Mouse (Mus musculus): Measurements from ENCODE around the gene Crhbp.

DNA sequence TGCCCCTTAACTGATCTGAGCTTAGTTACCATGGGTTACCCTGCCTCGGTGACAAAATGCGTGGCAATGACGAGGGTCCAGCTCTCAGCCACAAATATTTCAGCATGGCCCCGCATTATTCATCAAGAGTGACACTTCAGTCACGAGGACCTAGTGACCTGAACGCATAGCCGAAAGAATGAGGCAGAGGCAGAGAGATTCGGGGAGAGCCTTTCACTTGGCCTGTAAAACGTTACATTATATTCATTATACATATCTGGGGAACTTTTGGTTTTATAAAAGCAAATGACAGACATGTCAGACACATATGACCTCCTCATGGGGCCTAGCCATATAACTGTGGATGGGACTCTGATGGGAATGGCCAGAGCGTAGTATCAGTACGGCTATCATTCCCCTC, at the start of gene Crhbp:
- no peak for TF ChIP-seq POLR2A (IDR thresholded peaks at IDR 0.05; ENCODE audit: insufficient read depth, low read length)
- TF ChIP-seq EP300 (IDR thresholded peaks at IDR 0.05; ENCODE audit: insufficient read depth, low read depth, low read length) = no peak
